Mouse (Mus musculus): ENCODE results near the gene Iqsec3.

DNA sequence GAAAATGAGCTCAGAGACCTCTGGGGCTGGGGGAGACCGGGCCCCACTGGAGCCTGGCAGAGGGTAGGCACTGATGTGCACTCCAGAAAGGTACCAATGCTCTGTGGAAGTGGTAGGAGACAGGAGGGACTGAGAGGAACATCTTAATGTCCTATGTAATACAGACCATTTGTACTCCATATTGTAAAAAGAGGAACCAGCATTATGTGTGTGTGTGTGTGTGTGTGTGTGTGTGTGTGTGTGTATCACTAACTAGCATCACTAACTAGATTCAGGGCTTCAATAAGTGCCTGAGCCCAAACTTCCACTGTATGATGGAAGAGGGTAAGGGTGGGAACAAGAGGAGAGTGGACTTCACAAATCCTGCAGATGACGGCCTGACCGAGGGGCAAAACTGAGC is 88.1 kb downstream of the Iqsec3 start:
- TF ChIP-seq GATA1 (IDR thresholded peaks at IDR 0.05; ENCODE audit: borderline replicate concordance, low read length) (no peak), FLI1 (IDR thresholded peaks at IDR 0.05; ENCODE audit: low read length) (no peak)
